Mouse (Mus musculus): ENCODE measurements at regions not wholly inside any gene's neighbourhood (a gene's known extent, or its start where the extent isn't known, plus 50 kb on each side); places are given as distances from the start of the nearest gene placed in this dataset.
"Not testable (repeated sequence)": the region's sequence is repeated elsewhere in the genome, so short reads cannot be mapped to it uniquely, and the experiment has no call there.

GRCm38 (mm10) chr5:12639549-12639948 lies 256.4 kb downstream of the Sema3d start:
- in situ Hi-C loops (cut with MboI, MseI) = no loop called here

GRCm38 (mm10) chr5:12646269-12646668 lies 263.1 kb downstream of the Sema3d start:
- in situ Hi-C loops (cut with MboI, MseI) = no loop called here

- in situ Hi-C loops (cut with MboI, MseI) = no loop called here
Observed at GRCm38 (mm10) chr5:12673666-12674065, 290.5 kb downstream of the Sema3d start.

GRCm38 (mm10) chr5:12674134-12674533 lies 290.9 kb downstream of the Sema3d start:
- in situ Hi-C loops (cut with MboI, MseI) = no loop called here

GRCm38 (mm10) chr5:12676712-12677111 lies 293.5 kb downstream of the Sema3d start:
- in situ Hi-C loops (cut with MboI, MseI) = no loop called here

DNA sequence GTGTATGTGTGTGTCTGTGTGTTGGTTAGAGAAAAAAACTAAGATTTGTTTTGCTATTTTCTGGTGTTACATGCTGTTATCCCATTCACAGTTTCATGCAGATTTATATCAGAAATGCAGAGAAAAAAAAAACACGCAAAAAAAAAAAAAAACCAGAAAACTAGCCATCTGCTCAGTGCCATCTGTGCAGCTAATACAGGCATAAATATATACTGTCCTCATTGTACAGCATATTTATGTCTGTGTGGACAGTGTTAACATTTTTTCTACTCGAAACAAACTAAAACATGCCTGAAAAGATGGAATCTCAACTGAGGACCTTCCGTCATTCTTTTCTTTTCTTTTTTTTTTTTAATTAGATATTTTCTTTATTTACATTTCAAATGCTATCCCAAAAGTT lies 331.7 kb downstream of the Sema3d start:
- in situ Hi-C loops (cut with MboI, MseI) = no loop called here

GRCm38 (mm10) chr5:12751514-12751913 lies 368.3 kb downstream of the Sema3d start:
- in situ Hi-C loops (cut with MboI, MseI) = no loop called here

DNA sequence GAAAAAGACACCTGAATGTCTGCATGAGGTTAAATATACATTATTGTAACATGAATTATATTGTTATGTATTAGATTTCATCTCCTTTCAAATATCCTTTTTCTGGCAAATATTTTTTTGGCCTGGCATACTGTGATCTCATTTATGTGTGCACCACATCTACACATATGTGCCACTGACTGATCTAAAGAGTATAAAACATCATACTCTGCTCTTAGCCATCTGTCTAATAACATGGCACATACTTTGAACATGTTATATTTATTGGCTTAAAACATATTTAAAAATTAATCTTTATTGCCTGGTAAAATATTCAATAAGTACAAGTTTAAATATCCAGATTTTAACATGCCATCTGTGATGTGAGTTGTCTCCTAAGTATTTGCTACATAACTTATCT lies 365.6 kb upstream of the Sema3a start:
- in situ Hi-C loops (cut with MboI, MseI) = no loop called here

DNA sequence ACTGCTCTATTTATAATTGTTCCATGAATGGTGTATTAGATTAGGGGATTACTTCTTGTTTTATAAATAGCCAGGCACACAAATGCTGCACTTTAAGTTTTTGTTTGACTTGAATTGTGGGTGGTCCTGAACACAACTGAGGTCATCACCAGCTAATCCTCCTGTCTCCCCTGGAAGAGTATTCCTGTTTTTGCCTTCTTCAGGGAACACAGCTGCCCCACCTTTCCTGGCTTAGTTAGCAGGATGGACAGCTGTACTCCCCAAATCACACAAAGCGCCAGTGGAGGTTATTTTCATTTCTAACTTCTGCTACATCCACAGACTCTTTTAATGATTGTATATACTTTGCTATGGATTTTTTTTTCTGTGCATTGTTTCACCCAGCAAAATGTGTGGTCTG lies 357.8 kb upstream of the Sema3a start:
- in situ Hi-C loops (cut with MboI, MseI) = no loop called here

GRCm38 (mm10) chr5:12782681-12783080 lies 342.5 kb upstream of the Sema3a start:
- in situ Hi-C loops (cut with MboI, MseI) = no loop called here

DNA sequence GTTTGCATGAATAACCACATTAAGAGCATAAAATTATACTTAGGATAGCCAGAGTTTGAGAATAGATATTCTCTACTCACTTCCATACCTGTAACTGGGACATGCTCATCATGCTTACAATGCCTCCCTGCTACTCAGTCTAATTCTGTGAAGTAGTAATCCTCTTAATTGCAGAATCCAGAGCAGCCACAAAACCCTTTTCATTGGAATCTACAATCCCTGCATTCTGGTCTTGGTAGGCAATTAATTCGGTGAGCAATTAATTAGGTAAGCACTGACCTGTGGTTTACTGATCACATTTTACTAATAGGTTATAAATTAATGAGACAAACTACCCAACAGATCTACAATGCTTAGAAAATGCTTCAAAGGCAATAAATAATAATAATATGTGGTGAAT lies 316.5 kb upstream of the Sema3a start:
- in situ Hi-C loops (cut with MboI, MseI) = no loop called here

- in situ Hi-C loops (cut with MboI, MseI) = no loop called here
Observed at GRCm38 (mm10) chr5:12809884-12810283, 315.3 kb upstream of the Sema3a start.

DNA sequence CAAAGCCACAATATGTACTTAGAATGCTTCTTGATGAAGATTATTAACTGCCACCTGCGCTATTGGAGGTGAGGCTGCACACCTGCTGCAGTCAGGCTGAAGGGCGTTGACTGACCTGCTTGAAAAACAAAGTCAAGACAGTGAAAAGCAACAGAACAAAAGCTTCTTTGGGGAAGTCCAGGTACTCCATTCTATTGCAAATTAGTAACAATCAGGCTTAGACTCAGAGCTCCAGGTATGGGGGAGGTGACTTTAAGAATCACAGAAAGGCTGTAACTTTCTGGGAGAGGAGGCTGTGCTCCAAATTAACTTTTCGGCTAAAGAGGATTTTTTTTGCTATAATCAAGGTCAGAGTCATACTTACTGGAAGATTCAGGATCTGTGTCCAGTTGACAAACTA lies 278.0 kb upstream of the Sema3a start:
- in situ Hi-C loops (cut with MboI, MseI) = not testable (repeated sequence)

- in situ Hi-C loops (cut with MboI, MseI) = no loop called here
Observed at GRCm38 (mm10) chr5:12856869-12857268, 268.3 kb upstream of the Sema3a start.

DNA sequence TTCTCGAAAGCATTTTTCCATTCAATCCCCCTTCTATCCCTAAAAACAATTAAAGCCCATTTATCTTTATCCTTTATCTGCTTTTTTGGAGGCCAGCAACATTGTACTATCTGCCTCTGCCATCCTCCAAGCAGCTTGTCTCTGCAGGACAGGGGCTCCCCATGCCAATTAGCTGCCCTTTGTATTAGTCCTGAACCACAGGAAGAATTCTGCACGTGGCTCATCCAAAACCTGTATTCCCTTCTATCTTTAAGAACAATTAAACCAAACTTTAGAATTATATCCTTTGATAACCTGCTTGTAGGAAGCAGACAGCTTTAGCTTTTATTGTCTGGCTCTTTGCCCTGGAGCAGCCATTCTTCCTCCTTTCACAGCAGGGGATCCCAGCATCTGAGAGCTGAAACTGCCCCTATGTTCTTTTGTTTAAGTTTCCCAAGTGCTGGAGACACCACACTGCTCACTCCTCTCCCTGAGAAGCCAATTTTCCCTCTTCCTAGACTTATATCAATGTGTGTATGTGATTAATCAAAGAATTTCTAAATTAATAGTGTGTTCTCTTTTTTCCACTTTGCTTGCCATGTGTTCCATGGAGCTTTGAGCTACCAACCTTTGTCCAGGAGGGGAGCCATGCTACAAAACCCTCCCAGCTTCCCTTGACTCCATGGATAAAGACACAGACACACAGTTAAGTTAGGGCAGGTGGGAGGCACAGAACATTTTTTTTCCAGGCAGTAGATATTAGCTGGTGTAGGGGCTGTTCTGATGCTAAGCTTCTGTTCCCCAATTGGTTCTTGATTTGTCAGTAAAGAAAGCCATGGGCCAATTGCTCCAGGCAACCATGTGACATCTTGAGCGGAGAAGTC lies 256.6 kb upstream of the Sema3a start:
- in situ Hi-C loops (cut with MboI, MseI) = no loop called here

DNA sequence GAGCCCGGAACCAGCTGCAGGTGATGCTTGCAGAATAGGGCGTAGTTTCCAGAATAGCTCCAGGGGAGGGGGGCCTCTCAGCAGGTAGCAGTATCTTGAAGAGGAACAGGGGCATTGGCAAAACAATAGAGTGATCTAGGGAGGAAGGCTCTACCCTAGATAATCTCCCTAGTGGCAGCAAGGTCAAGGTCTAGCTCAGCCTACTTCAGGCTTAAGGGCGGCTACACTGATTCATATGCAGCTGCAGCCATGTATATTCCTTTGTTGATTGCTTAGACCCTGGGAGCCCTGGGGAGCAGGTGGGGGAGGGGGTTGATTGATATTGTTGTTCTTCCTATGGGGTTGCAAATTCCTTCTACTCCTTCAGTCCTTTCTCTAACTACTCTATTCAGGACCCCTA lies 252.3 kb upstream of the Sema3a start:
- in situ Hi-C loops (cut with MboI, MseI) = no loop called here

DNA sequence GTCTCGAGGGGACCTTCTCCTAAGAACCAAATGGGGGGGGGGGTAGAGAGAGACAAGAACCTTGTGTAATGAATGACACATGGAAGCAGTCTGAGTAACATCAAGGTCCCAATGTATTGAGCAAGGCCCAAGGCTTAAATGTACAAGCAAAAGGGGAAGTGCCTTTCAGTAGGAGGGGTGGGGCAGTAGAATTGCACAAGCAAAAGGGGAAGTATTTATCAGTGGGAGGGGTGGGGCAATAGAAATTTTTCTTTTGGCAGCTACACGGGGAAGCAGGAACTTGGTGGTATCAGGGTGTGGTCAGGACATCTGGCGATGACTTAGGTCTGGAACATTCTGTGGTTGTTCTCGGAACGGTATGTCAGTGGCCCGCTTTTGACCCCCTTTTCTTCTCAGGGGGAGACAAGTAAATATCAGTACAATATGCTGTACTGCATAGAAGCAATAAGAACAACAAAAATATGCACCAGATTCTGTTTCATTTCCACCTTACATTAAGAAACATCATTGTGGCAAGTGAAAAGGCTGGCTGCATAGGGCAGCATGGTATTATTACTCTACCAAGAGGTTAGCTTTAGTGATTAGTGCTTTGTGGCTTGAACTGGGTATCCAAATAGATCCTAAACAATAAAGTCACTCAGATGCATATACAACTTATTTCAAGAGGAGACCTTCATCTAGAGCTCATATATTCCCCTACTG lies 247.5 kb upstream of the Sema3a start:
- in situ Hi-C loops (cut with MboI, MseI) = no loop called here

- in situ Hi-C loops (cut with MboI, MseI) = no loop called here
Observed at GRCm38 (mm10) chr5:12892333-12892732, 232.9 kb upstream of the Sema3a start.

GRCm38 (mm10) chr5:12894638-12895037 lies 230.6 kb upstream of the Sema3a start:
- in situ Hi-C loops (cut with MboI, MseI) = no loop called here

DNA sequence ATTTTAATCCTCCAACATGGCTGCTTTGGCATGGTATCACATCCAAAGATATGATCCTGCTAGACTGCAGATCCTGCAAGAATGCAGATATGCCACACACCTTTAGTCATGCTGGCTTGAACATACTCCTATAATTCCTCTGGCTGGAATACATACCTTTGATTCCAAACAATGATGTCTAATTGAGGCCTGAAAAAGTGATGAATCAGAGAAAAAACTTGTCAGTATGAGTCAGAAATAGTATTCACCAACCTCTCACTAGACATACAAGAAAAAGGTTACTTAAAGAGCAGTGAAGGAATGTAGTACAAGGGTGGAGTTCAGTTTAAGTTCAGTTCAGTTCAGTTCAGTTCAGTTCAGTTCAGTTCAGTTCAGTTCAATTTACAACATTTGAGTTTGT lies 214.5 kb upstream of the Sema3a start:
- in situ Hi-C loops (cut with MboI, MseI) = no loop called here

- in situ Hi-C loops (cut with MboI, MseI) = no loop called here
Observed at GRCm38 (mm10) chr5:12914395-12914794, 210.8 kb upstream of the Sema3a start.

- in situ Hi-C loops (cut with MboI, MseI) = no loop called here
Observed at GRCm38 (mm10) chr5:12919335-12919734, 205.9 kb upstream of the Sema3a start.

GRCm38 (mm10) chr5:12922889-12923288 lies 202.3 kb upstream of the Sema3a start:
- in situ Hi-C loops (cut with MboI, MseI) = no loop called here

All from regulatory T cell (primary cell).